Mouse (Mus musculus) small intestine, adult 2 months (tissue): ENCODE measurements around the gene Slc46a3.

Source experiments
- CTCF ChIP-seq: fragments of 200-500 bp; IDR thresholded peaks from 2 replicates; pipeline ENCODE4 v1.5.1; 2012; ENCODE audit warnings: low read depth, mild to moderate bottlenecking, control low read depth, inconsistent platforms, low read length, moderate library complexity, mixed read lengths; ENCODE audit not compliant: insufficient replicate concordance, insufficient read length; ENCODE audit errors: extremely low read depth
- POLR2A ChIP-seq: fragments of 200-500 bp; IDR thresholded peaks from 2 replicates; pipeline ENCODE4 v1.6.1; 2012; ENCODE audit warnings: low read depth, mild to moderate bottlenecking, control low read depth, inconsistent platforms, low read length, moderate library complexity

- no peak for TF ChIP-seq CTCF
- no peak for TF ChIP-seq POLR2A
Observed at GRCm38 (mm10) chr5:147898968-147899549, 4.4 kb upstream of the Slc46a3 start.
